In genomic region chr2:50971131-50971825, GRCm38 (mm10) we compare ENCODE assay signal across 9 mouse cellular contexts.
DNase-seq lines count a peak whose midpoint lies in the region; ATAC-seq and TF ChIP-seq lines count a peak whose summit lies in the region.
"Had no signal": no experiment of that assay in that cellular context is flagged by ENCODE, and none has a peak within 500 bp of the region (broad histone marks: within the 10 kb centered on the region; RNA-seq: fewer than 3 reads in every experiment).

No protein-coding gene starts in this region.

- peak overlapping the region; percentile 9 to 18; a peak in 3 of 4 replicates for H3K4me3 ChIP-seq in heart, embryonic 14.5 days (ENCODE audit: control insufficient read depth in 1 of 2, insufficient read depth in 1 of 2, low read depth in 1 of 2, low read length in 2 of 2)
- no peak overlapping the region; the same call in 1 of the 2 replicates for H3K4me3 ChIP-seq in left cerebral cortex, adult 2 months
- H3K4me3 ChIP-seq in neural tube, embryonic 12.5 days: peak overlapping the region; percentile 9; the same call in 1 of the 2 replicates
- H3K4me3 ChIP-seq in liver, postnatal 0 days (ENCODE audit: low read depth, low read length): no peak overlapping the region

- H3K9me3 ChIP-seq in heart, embryonic 14.5 days (ENCODE audit: control insufficient read depth, low read length): no peaks in the 10 kb centered on the region
- no peaks in the 10 kb centered on the region for H3K9me3 ChIP-seq in neural tube, embryonic 12.5 days
- no peaks in the 10 kb centered on the region for H3K9me3 ChIP-seq in liver, postnatal 0 days (ENCODE audit: low read length)

- 12% methylated on average over 14 of the region's 14 CpGs for WGBS in heart, embryonic 14.5 days
- 2% methylated on average over 14 of the region's 14 CpGs for WGBS in neural tube, embryonic 12.5 days
- WGBS in liver, postnatal 0 days (ENCODE audit: insufficient replicate concordance): 40% methylated on average over 14 of the region's 14 CpGs

- no peaks in the 10 kb centered on the region for H3K27me3 ChIP-seq in heart, embryonic 14.5 days (ENCODE audit: control insufficient read depth, insufficient read depth, low read length)
- no peaks in the 10 kb centered on the region for H3K27me3 ChIP-seq in neural tube, embryonic 12.5 days (replicated peaks)
- H3K27me3 ChIP-seq in liver, postnatal 0 days (ENCODE audit: insufficient read depth, low read length): no peaks in the 10 kb centered on the region
- H3K27me3 ChIP-seq: CH12.LX had no signal

- no peak overlapping the region for H3K27ac ChIP-seq in heart, embryonic 14.5 days (replicated peaks in 1 of 2; ENCODE audit: control insufficient read depth in 1 of 2, insufficient read depth in 1 of 2, low read depth in 2 of 2, low read length in 2 of 2)
- no peak overlapping the region for H3K27ac ChIP-seq in left cerebral cortex, adult 2 months
- peak overlapping the region; percentile 75 for H3K27ac ChIP-seq in neural tube, embryonic 12.5 days
- H3K27ac ChIP-seq in liver, postnatal 0 days (ENCODE audit: low read depth): no peak overlapping the region

- TF ChIP-seq CTCF in left cerebral cortex, adult 2 months (IDR thresholded peaks at IDR 0.05): no peak
- no peak for TF ChIP-seq CTCF in liver, postnatal 0 days (IDR thresholded peaks at IDR 0.05; ENCODE audit: low read depth)

- H3K9ac ChIP-seq in heart, embryonic 14.5 days (ENCODE audit: low read length): peak overlapping the region; percentile 36; the same call in 1 of the 2 replicates
- H3K9ac ChIP-seq in neural tube, embryonic 12.5 days: peak overlapping the region; percentile 38; the same call in 1 of the 2 replicates
- H3K9ac ChIP-seq in liver, postnatal 0 days (replicated peaks): no peak overlapping the region; the same call in 1 of the 2 replicates

- H3K36me3 ChIP-seq in heart, embryonic 14.5 days (ENCODE audit: control insufficient read depth, insufficient read depth, low read length): no peaks in the 10 kb centered on the region
- no peaks in the 10 kb centered on the region for H3K36me3 ChIP-seq in neural tube, embryonic 12.5 days
- no peaks in the 10 kb centered on the region for H3K36me3 ChIP-seq in liver, postnatal 0 days (replicated peaks; ENCODE audit: insufficient read depth, low read length)

- ATAC-seq in heart, embryonic 14.5 days (ENCODE audit: insufficient number of reproducible peaks, insufficient read depth, low FRiP score, low read depth): no peak
- ATAC-seq in neural tube, embryonic 12.5 days (ENCODE audit: low FRiP score, low read depth): peak; percentile 95
- no peak for ATAC-seq in liver, postnatal 0 days

- TF ChIP-seq EP300 in liver, postnatal 0 days (IDR thresholded peaks at IDR 0.05; ENCODE audit: low read depth): no peak

- DNase-seq in heart, adult 8-10 months (ENCODE audit: low spot score): peak; percentile 6
- DNase-seq in heart, postnatal 4 days: no peak
- DNase-seq in embryo, embryonic 10.5 days (ENCODE audit: low spot score): peak; percentile 84
- DNase-seq in left cerebral cortex, adult 2 months (ENCODE audit: extremely low spot score in 1 of 2, low spot score in 2 of 2): peak; percentile 18 to 44
- DNase-seq in spleen, postnatal 10 days (ENCODE audit: low spot score in 2 of 2): no peak
- DNase-seq in liver, postnatal 0 days: no peak

- intact Hi-C loops in left cerebral cortex, adult 2 months (cut with DNase I): loop anchor here (2.0 to 10.0 kb wide), 2 partner anchors 176 to 666 kb away; no protein-coding TSS in a partner anchor

- peak overlapping the region; percentile 58 for H3K4me2 ChIP-seq in heart, embryonic 14.5 days (ENCODE audit: low read length)
- H3K4me2 ChIP-seq in neural tube, embryonic 12.5 days (replicated peaks): peak overlapping the region; percentile 44
- no peak overlapping the region for H3K4me2 ChIP-seq in liver, postnatal 0 days (ENCODE audit: low read depth, low read length)

- H3K4me1 ChIP-seq in heart, embryonic 14.5 days (ENCODE audit: control insufficient read depth in 2 of 2, insufficient read depth in 2 of 2, low read length in 2 of 2): peaks cover 3 to 9% of the 10 kb centered on the region in 2 experiments
- H3K4me1 ChIP-seq in neural tube, embryonic 12.5 days: peaks cover 20% of the 10 kb centered on the region
- 0 out of 2 replicates have a peak, but pooled peaks cover 4% of the 10 kb centered on the region for H3K4me1 ChIP-seq in liver, postnatal 0 days (ENCODE audit: insufficient read depth)

Comparison
In these comparisons a context has a peak if more than half of its experiments do, and no peak if none do; other contexts are left out.
1. DNase-seq: peak in heart, adult 8-10 months (single experiment), embryo, embryonic 10.5 days (single experiment) and left cerebral cortex, adult 2 months (2 of 2); none in heart, postnatal 4 days (single experiment), spleen, postnatal 10 days (0 of 2) and liver, postnatal 0 days (single experiment).
2. H3K4me3 ChIP-seq: peak in heart, embryonic 14.5 days (2 of 2) and neural tube, embryonic 12.5 days (single experiment); none in left cerebral cortex, adult 2 months (single experiment) and liver, postnatal 0 days (single experiment).